Mouse (Mus musculus): Measurements from ENCODE around the gene Tmem251.

- no peak for TF ChIP-seq CTCF (IDR thresholded peaks at IDR 0.05; ENCODE audit: insufficient read depth, low read depth, low read length)
- no peak for TF ChIP-seq POLR2A (IDR thresholded peaks at IDR 0.05; ENCODE audit: insufficient read depth, low read depth, low read length)
These were observed 32.6 kb upstream of the Tmem251 start for GRCm38 (mm10) chr12:102710851-102711375.
